Mouse (Mus musculus) retina, embryonic 14.5 days (tissue): Measurements from ENCODE around the gene Epha2.

ENCODE experiments used
- DNase-seq: peaks from one replicate; pipeline ENCODE4 v3.0.0-alpha.2; 2015; ENCODE audit warnings: low spot score

Gene Epha2

GRCm38 (mm10) chr4:141301116-141301553, at the start of gene Epha2:
Gene Epha2 (plus strand): TSS chr4:141301240.
- DNase-seq = peak; percentile 89

- DNase-seq = no peak
Measured at GRCm38 (mm10) chr4:141252641-141253040, 48.4 kb upstream of the Epha2 start.

GRCm38 (mm10) chr4:141254234-141254633, 46.8 kb upstream of the Epha2 start:
- no peak for DNase-seq

- DNase-seq = no peak
Measured at GRCm38 (mm10) chr4:141257440-141257839, 43.6 kb upstream of the Epha2 start.

- no peak for DNase-seq
Measured at GRCm38 (mm10) chr4:141259413-141259812, 41.6 kb upstream of the Epha2 start.

- DNase-seq = no peak
Measured at GRCm38 (mm10) chr4:141260007-141260723, 40.9 kb upstream of the Epha2 start.

GRCm38 (mm10) chr4:141262906-141263637, 38.0 kb upstream of the Epha2 start:
- DNase-seq = no peak

- no peak for DNase-seq
Measured at GRCm38 (mm10) chr4:141265979-141266637, 34.9 kb upstream of the Epha2 start.

GRCm38 (mm10) chr4:141267250-141267649, 33.8 kb upstream of the Epha2 start:
- DNase-seq = no peak

- peak; percentile 76 for DNase-seq
Measured at GRCm38 (mm10) chr4:141267837-141268236, 33.2 kb upstream of the Epha2 start.

GRCm38 (mm10) chr4:141268350-141268749, 32.7 kb upstream of the Epha2 start:
- no peak for DNase-seq

- no peak for DNase-seq
Measured at GRCm38 (mm10) chr4:141269080-141269479, 32.0 kb upstream of the Epha2 start.

GRCm38 (mm10) chr4:141270201-141270940, 30.7 kb upstream of the Epha2 start:
- DNase-seq = no peak

GRCm38 (mm10) chr4:141271228-141271627, 29.8 kb upstream of the Epha2 start:
- DNase-seq = no peak

- DNase-seq = no peak
Measured at GRCm38 (mm10) chr4:141271721-141272120, 29.3 kb upstream of the Epha2 start.

GRCm38 (mm10) chr4:141272878-141273277, 28.2 kb upstream of the Epha2 start:
- no peak for DNase-seq

GRCm38 (mm10) chr4:141273296-141273695, 27.7 kb upstream of the Epha2 start:
- peak; percentile 90 for DNase-seq

GRCm38 (mm10) chr4:141274485-141275341, 26.3 kb upstream of the Epha2 start:
- DNase-seq = peak; percentile 55

GRCm38 (mm10) chr4:141277157-141277556, 23.9 kb upstream of the Epha2 start:
- no peak for DNase-seq

- DNase-seq = no peak
Measured at GRCm38 (mm10) chr4:141278154-141278553, 22.9 kb upstream of the Epha2 start.

GRCm38 (mm10) chr4:141279327-141279726, 21.7 kb upstream of the Epha2 start:
- no peak for DNase-seq
